Mouse (Mus musculus) liver, embryonic 13.5 days (tissue): ENCODE results near the gene Cntrl. TPM values are rescaled to one million over a fixed set of nuclear protein-coding genes. Genes with fewer than 3 reads are reported as not detected.

ENCODE experiments used
- ATAC-seq: fragments of 200-750 bp; cut with Nextera tagmentation; 2 replicates; pipeline ENCODE4 v1.8.0; 2017; ENCODE audit warnings: low read depth, mild to moderate bottlenecking, moderate number of reproducible peaks, moderate library complexity
- DNase-seq: peaks from one replicate; pipeline ENCODE4 v3.0.0; 2022
- H3K27ac ChIP-seq: fragments of 300-500 bp; sonication (generic); 2 replicates; pipeline ENCODE4 v1.5.1; 2015; ENCODE audit warnings: moderate library complexity, mild to moderate bottlenecking, inconsistent platforms
- H3K27me3 ChIP-seq: fragments of 300-500 bp; sonication (generic); 2 replicates; pipeline ENCODE4 v1.6.1; 2015; ENCODE audit warnings: mild to moderate bottlenecking, inconsistent platforms
- H3K36me3 ChIP-seq: fragments of 300-500 bp; sonication (generic); 2 replicates; pipeline ENCODE4 v1.6.1; 2015; ENCODE audit warnings: mild to moderate bottlenecking, inconsistent platforms
- H3K4me1 ChIP-seq: fragments of 300-500 bp; sonication (generic); replicated peaks from 2 replicates; pipeline ENCODE4 v1.6.1; 2015; ENCODE audit warnings: inconsistent platforms
- H3K4me2 ChIP-seq: fragments of 300-500 bp; sonication (generic); 2 replicates; pipeline ENCODE4 v1.6.1; 2015; ENCODE audit warnings: inconsistent platforms, mild to moderate bottlenecking, moderate library complexity
- H3K4me3 ChIP-seq: fragments of 300-500 bp; sonication (generic); replicated peaks from 2 replicates; pipeline ENCODE4 v1.5.1; 2015; ENCODE audit warnings: mild to moderate bottlenecking, inconsistent platforms
- H3K9ac ChIP-seq: fragments of 300-500 bp; sonication (generic); 2 replicates; pipeline ENCODE4 v1.6.1; 2015; ENCODE audit warnings: mild to moderate bottlenecking, inconsistent platforms
- H3K9me3 ChIP-seq: fragments of 300-500 bp; sonication (generic); replicated peaks from 2 replicates; pipeline ENCODE4 v1.6.1; 2016; ENCODE audit warnings: inconsistent platforms
- WGBS: fragments of 180-500 bp; shearing (Covaris S2); methylation state at CpG from one replicate; pipeline ENCODE4 v1.1.7; 2015; ENCODE audit not compliant: insufficient replicate concordance; 5-methylcytosine and 5-hydroxymethylcytosine counted together
- polyA plus RNA-seq: library from polyadenylated mRNA; unstranded; fragments of >200 nt; fragmentation: Nextera tagmentation; extraction: Ambion mirVana; gene quantifications from 2 replicates; pipeline ENCODE4 v1.2.1, GENCODE M21; 2015

Cntrl gene
- 9.8 and 10.0 TPM in 2 replicates for polyA plus RNA-seq

DNA sequence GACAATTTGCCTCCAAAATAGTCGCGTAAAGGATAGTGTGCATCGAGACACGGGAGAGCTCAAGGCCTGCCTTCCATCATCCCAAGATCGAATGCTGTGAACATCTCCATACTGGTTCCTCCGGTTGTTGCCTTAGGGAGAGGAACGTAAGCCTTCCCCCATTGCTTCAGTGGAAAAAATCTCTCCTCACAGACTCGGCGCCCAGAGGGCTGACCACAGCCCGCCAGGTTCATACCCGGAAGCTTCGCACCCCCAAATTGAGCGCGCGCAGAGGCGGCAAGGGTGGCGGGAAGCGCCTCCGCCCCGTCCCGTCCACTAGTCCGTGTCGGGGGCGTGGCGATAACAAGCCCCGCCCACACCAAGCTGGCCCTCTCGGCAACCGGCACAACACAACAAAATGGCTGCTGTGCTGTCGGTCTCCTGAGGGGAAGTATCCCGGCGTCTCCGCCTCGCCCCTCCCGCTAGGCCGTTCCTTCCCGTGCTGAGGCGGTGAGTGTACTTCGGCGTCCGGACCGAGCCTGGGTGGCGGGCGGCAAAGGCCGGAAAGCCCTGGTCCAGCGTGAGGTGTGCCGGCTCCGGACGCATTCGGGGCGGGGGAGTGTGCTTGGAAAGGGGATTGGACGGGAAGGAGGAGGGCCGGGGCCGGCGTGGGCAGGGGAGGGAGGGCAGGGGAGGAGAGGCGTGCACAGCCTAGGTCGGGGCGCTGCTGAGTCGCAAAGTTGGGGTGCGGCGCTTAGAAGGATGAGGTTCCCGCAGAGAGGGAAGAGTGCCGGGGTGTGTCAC is at the start of gene Cntrl:
Cntrl (plus strand) TSS at position 352 of the 783 bp plus-strand sequence.
- Histone ChIP-seq H3K4me3 (peak within 1 kb of the TSS; percentile 84), H3K4me2 (peak within 1 kb of the TSS; percentile 91), H3K27ac (peak within 1 kb of the TSS; percentile 88), H3K9ac (peak within 1 kb of the TSS; percentile 84), H3K9me3 (no peaks in the 10 kb centered on the region), H3K27me3 (no peaks in the 10 kb centered on the region), H3K36me3 (0 out of 2 replicates have a peak, but pooled peaks cover 4% of the 10 kb centered on the region), H3K4me1 (peaks cover 25% of the 10 kb centered on the region)
- under 1% methylated on average over 62 of the region's 62 CpGs for WGBS
- peak; percentile 91 for DNase-seq
- ATAC-seq = peak; percentile 95

DNA sequence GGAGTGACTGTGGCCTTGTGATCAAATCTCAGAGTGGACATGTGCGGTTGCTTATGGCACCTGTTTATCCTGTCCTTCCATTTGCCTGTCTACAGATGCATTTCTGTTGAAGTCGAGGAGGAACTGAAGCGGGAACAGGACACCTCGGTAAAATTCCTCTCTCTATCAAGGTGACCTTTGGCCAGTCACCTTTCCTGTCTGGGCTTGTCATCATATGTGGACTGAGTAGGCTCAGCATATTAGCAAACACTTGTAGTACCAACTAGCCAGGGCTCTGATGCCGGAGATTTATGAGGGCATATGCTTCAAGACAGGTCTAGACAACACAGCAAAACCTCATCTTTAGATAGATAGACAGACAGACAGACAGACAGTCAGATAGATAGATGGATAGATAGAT is 49.0 kb upstream of the Cntrl start:
- Histone ChIP-seq H3K36me3 (no peaks in the 10 kb centered on the region), H3K4me3 (0 out of 2 replicates have a peak overlapping the region, but pooled peaks have one; percentile 17), H3K4me2 (peak overlapping the region; percentile 35), H3K27ac (no peak overlapping the region), H3K4me1 (0 out of 2 replicates have a peak, but pooled peaks cover 5% of the 10 kb centered on the region), H3K27me3 (no peaks in the 10 kb centered on the region), H3K9ac (no peak overlapping the region), H3K9me3 (no peaks in the 10 kb centered on the region)
- 65% methylated on average over 5 of the region's 5 CpGs for WGBS
- no peak for ATAC-seq
- no peak for DNase-seq

DNA sequence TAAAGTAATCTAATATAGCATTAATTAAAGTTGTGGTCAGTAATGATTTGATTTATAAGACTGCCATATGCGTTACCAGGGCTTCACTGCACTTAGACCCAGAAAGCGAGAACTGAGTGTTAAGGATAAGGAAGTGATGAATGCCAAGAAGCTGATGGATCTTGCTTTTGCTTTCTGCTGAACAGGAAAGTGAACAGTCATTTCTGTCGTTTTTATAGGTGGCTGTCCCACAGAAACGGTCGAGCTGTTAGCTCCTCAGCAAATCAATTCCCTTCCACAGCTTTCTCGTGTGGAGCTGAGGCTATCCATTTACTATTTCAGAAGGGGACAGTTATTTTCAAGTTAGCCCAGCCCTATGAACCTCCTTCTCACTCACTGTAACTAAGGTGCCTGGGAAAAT is 48.4 kb upstream of the Cntrl start:
- H3K4me2 ChIP-seq = peak overlapping the region; percentile 17

DNA sequence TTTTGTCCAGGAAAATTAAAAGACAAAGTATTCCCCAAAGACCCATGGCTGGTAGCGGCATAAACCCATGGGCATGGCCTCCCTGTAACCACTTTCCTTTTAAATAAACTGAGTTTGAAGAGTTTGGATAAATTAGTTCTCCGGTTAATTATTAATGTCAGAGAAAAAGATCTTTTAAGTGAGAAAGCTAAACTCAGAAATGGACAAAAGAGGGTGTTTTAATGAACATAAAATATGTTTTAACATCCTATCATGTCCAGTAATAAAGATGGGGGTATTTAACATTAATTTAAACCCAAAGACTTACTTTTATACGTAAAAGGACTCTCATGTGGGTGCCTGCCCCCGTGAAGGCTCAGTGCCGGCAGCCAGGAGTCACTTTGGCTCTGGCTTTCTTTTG is 48.0 kb upstream of the Cntrl start, which contains the start of gene Hc:
Hc (minus strand) TSS at position 101 of the 400 bp plus-strand sequence.
- no peak for ATAC-seq
- Histone ChIP-seq H3K9me3 (no peaks in the 10 kb centered on the region), H3K4me2 (peak within 1 kb of the TSS; percentile 35), H3K27me3 (no peaks in the 10 kb centered on the region), H3K36me3 (no peaks in the 10 kb centered on the region), H3K4me3 (peak within 1 kb of the TSS; percentile 28), H3K27ac (peak within 1 kb of the TSS; percentile 47), H3K4me1 (0 out of 2 replicates have a peak, but pooled peaks cover 5% of the 10 kb centered on the region), H3K9ac (peak within 1 kb of the TSS; percentile 29; the same call in 1 of the 2 replicates)
- DNase-seq = no peak
- 53% methylated on average over 5 of the region's 5 CpGs for WGBS

More for the DNA sequence above, 48.4 kb upstream of the Cntrl start:
- Histone ChIP-seq H3K4me1 (0 out of 2 replicates have a peak, but pooled peaks cover 5% of the 10 kb centered on the region), H3K36me3 (no peaks in the 10 kb centered on the region), H3K9me3 (no peaks in the 10 kb centered on the region), H3K4me3 (peak overlapping the region; percentile 28), H3K27ac (peak overlapping the region; percentile 47), H3K27me3 (no peaks in the 10 kb centered on the region), H3K9ac (peak overlapping the region; percentile 29; the same call in 1 of the 2 replicates)
- no peak for DNase-seq
- no peak for ATAC-seq
- 42% methylated on average over 6 of the region's 6 CpGs for WGBS

DNA sequence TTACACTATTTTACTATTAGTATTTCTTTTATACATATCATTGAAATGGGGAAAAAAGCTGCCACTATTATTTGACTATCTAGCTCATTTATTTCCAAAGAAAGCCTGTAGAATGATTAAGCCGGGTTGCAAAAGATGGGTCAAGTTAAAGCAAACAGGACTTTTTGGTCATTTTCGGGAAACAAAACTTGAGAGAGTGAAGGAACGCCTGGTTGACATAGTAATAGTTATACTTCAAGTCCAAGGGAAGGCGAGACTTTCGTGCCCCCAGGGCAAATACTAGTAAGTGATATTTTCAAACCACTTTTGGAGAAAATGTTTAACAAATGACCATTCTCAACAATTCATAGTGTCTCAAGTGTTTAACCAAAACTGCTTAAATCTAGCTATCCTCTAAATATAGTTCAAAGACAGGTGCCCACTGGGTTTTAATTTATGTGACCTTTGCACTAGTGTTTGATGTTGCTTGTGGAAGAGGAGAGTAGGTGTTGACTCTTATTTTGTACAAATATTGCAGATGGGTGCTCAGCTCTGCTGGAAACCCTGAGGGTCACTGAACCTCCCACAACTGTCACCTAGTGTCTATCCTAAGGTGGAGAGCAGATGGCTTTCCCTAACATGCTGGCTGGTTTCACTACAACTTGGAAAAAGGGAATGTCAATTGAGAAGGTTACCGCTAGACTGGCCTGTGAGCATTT is 45.8 kb upstream of the Cntrl start:
- ATAC-seq (no peak; the same call in 1 of the 2 replicates), DNase-seq (no peak)
- Histone ChIP-seq H3K4me2 (no peak overlapping the region), H3K4me3 (no peak overlapping the region), H3K4me1 (0 out of 2 replicates have a peak, but pooled peaks cover 5% of the 10 kb centered on the region), H3K9me3 (no peaks in the 10 kb centered on the region), H3K36me3 (no peaks in the 10 kb centered on the region), H3K9ac (no peak overlapping the region), H3K27me3 (no peaks in the 10 kb centered on the region), H3K27ac (peak overlapping the region; percentile 58)
- WGBS = 56% methylated on average over 6 of the region's 6 CpGs

DNA sequence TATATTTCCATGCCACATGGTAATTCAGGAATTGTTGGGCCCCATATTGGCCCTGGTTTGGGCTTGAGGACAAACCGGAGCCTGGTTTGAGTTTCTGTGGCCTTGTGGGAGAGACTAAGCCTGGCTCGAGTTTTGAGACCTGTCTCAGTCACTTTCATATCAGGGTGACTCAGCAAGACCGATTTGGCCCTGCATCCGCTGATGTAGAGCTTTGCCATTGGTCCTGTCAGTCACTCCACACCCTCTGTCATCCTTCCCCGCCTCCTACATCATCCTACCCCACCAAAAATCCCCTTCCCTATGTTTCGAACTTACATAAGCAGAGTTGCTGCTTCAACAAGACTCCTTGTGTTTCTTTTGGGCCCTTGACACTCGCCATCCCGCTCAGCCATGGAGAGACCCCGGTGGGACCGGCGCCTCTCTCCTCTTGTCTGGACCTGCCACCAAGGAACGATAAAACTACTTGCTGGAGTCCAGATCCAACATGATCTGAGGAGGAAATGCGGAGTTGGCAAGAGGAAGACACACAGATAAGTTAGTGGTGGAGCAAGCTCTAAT is 42.7 kb upstream of the Cntrl start:
- no peak overlapping the region for H3K9ac ChIP-seq
- no peak overlapping the region for H3K4me3 ChIP-seq

DNA sequence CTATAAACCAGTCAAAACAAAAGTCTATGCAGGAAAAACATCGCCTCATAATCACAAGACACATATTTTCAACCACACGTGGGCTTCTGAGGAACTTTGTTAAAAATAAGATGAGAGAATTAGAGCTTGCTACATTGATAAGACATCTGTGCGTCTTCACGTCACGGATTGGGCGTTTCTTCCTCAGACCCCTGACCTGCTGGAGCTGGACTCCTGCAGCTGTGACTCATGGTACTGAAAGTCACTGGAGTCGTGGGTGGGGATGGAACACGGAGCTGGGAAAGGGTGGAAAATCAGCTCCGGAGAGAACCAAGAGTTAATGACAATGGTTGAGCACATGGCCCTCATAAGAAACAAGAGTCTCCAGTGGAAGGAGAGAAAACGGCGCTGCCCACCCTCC is 42.2 kb upstream of the Cntrl start:
- no peak overlapping the region for H3K4me3 ChIP-seq
- H3K9me3 ChIP-seq = no peaks in the 10 kb centered on the region
- peaks cover 5% of the 10 kb centered on the region; the same call in 1 of the 2 replicates for H3K4me1 ChIP-seq
- WGBS = 74% methylated on average over 11 of the region's 11 CpGs
- no peaks in the 10 kb centered on the region for H3K27me3 ChIP-seq
- H3K27ac ChIP-seq = no peak overlapping the region
- no peak overlapping the region for H3K9ac ChIP-seq
- no peaks in the 10 kb centered on the region for H3K36me3 ChIP-seq
- DNase-seq (no peak), ATAC-seq (no peak)
- no peak overlapping the region for H3K4me2 ChIP-seq

More for the DNA sequence above, 42.7 kb upstream of the Cntrl start:
- peaks cover 5% of the 10 kb centered on the region; the same call in 1 of the 2 replicates for H3K4me1 ChIP-seq
- ATAC-seq = no peak
- H3K9me3 ChIP-seq = no peaks in the 10 kb centered on the region
- no peaks in the 10 kb centered on the region for H3K36me3 ChIP-seq
- no peak overlapping the region for H3K4me2 ChIP-seq
- no peaks in the 10 kb centered on the region for H3K27me3 ChIP-seq
- 74% methylated on average over 13 of the region's 13 CpGs for WGBS
- no peak for DNase-seq
- H3K27ac ChIP-seq = no peak overlapping the region

DNA sequence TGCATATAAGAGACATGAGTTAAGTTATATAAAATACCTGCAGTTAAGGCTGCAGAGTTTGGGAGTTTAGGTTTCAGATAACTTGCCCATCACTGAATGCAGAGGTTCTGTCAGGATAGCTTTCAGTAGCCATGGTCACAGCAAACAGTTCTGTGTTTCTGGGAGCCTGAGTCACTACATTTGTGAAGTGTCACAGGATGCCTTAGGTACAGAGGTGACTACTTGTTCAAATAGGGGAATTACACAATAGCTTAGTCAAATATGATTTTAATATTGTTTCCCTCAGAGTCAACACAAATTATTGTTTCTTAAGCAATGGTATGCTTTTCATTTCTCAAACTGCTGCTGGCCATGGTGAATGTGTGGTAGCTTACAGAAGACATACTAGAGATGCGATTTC is 40.2 kb upstream of the Cntrl start:
- 75% methylated on average over 1 of the region's 1 CpGs for WGBS
- Histone ChIP-seq H3K27ac (peak overlapping the region; percentile 29; the same call in 1 of the 2 replicates), H3K4me2 (no peak overlapping the region), H3K9me3 (no peaks in the 10 kb centered on the region), H3K27me3 (no peaks in the 10 kb centered on the region), H3K9ac (no peak overlapping the region), H3K4me3 (no peak overlapping the region), H3K4me1 (peaks cover 3% of the 10 kb centered on the region; the same call in 1 of the 2 replicates), H3K36me3 (no peaks in the 10 kb centered on the region)
- ATAC-seq = no peak
- DNase-seq = no peak

DNA sequence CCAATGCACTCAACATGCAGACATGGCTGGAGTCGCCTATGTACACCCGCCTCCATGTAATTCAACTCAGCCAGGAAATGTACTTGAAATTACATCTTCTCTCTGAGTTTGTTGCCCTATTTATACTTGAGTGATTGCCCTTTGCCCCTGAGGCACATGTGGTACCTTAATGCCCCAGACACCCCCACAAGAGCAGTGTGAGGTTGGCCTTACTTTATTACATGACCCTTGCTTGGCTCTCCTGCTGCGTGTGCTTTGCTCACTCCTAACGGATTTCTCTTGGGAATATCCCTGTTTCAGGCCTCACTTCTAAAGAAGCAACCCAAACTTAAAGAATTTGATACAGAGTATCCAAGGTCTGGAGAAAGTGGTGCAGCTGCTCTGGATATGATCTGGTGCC is 39.0 kb upstream of the Cntrl start:
- Histone ChIP-seq H3K36me3 (no peaks in the 10 kb centered on the region), H3K9ac (no peak overlapping the region), H3K9me3 (no peaks in the 10 kb centered on the region), H3K4me2 (no peak overlapping the region), H3K4me3 (no peak overlapping the region), H3K4me1 (no peaks in the 10 kb centered on the region; the same call in 1 of the 2 replicates), H3K27ac (no peak overlapping the region), H3K27me3 (no peaks in the 10 kb centered on the region)
- 67% methylated on average over 4 of the region's 4 CpGs for WGBS
- DNase-seq = no peak
- no peak for ATAC-seq

DNA sequence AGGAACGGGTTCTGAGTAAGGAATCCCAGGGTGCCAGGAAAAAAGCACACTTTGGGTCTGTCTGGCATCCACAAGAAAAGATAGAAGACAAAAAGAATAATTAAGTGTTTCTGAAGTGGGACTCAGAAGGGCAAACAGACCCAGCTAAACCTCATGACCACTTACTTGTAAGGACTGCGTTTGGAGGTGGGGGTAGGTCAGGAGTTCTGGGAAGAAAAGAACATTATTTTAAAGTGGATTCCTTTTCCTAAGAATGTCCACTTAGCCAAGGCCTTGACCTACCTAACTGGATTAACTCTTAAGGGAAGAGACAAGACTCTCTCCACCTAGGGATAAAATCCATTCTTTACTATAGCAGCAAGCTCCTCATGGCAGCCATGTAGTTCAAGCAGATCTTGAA is 36.7 kb upstream of the Cntrl start:
- 69% methylated on average over 2 of the region's 2 CpGs for WGBS
- no peak overlapping the region for H3K9ac ChIP-seq
- DNase-seq (no peak), ATAC-seq (no peak)
- H3K4me1 ChIP-seq = no peaks in the 10 kb centered on the region; the same call in 1 of the 2 replicates
- no peaks in the 10 kb centered on the region for H3K36me3 ChIP-seq
- no peaks in the 10 kb centered on the region for H3K9me3 ChIP-seq
- no peaks in the 10 kb centered on the region for H3K27me3 ChIP-seq
- no peak overlapping the region for H3K4me2 ChIP-seq
- no peak overlapping the region for H3K27ac ChIP-seq
- no peak overlapping the region for H3K4me3 ChIP-seq

DNA sequence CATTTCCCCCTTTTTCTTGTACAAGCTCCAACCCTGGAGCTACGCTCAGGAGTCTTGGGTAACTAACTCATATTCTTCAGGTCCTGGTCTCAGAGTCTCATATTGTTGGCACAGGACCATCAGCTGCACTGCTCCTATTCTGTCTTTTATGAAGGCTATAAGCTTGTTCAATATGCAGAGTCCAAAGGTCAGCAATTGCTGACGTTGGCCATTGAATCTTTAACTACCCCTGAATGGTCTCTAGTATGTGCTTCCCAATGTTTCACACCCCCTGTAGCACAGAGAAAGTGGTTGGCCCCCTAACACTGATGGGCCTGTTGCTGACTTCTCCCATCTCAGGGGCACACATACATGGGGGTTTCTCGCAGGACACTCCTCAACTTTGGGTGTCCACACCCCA is 35.0 kb upstream of the Cntrl start:
- WGBS = 68% methylated on average over 3 of the region's 3 CpGs
- Histone ChIP-seq H3K4me1 (no peaks in the 10 kb centered on the region; the same call in 1 of the 2 replicates), H3K4me2 (no peak overlapping the region), H3K4me3 (no peak overlapping the region), H3K9me3 (no peaks in the 10 kb centered on the region), H3K36me3 (no peaks in the 10 kb centered on the region), H3K9ac (no peak overlapping the region), H3K27me3 (no peaks in the 10 kb centered on the region), H3K27ac (no peak overlapping the region)
- ATAC-seq = no peak
- DNase-seq = no peak
